Comparison of ENCODE assay signal across 8 mouse cellular contexts in genomic region chr16:98081550-98081888, GRCm38 (mm10). TPM values are rescaled to one million over a fixed set of nuclear protein-coding genes. Genes with fewer than 3 reads are reported as not detected.
DNase-seq lines count a peak whose midpoint lies in the region; ATAC-seq and TF ChIP-seq lines count a peak whose summit lies in the region.
"Not testable (repeated sequence)": the region's sequence is repeated elsewhere in the genome, so short reads cannot be mapped to it uniquely, and the experiment has no call there.

No protein-coding gene starts in this region.

- peak; percentile 53 for DNase-seq in 3T3-L1 (ENCODE audit: low read depth, low spot score)
- DNase-seq in heart, embryonic 10.5 days (ENCODE audit: low spot score): peak; percentile 70
- DNase-seq in intestine, embryonic 14.5 days (ENCODE audit: low spot score): peak; percentile 53
- peak; percentile 12 for DNase-seq in liver, adult 2 months (ENCODE audit: extremely low read depth, low read depth, low spot score)

- H3K4me2 ChIP-seq in embryonic facial prominence, embryonic 15.5 days (replicated peaks): peak overlapping the region; percentile 76
- H3K4me2 ChIP-seq in intestine, embryonic 14.5 days (ENCODE audit: low read length): peak overlapping the region; percentile 55

- ATAC-seq in embryonic facial prominence, embryonic 15.5 days (ENCODE audit: insufficient number of reproducible peaks, low FRiP score, low TSS enrichment, low read depth): not testable (repeated sequence)
- peak; percentile 59 for ATAC-seq in intestine, embryonic 14.5 days (replicated peaks; ENCODE audit: low FRiP score, low TSS enrichment, low read depth)
- ATAC-seq in megakaryocyte-erythroid progenitor cell, adult 5-6 weeks (replicated peaks; ENCODE audit: low FRiP score, low TSS enrichment, poor library complexity, severe bottlenecking): peak; percentile 8; the same call in 1 of the 2 replicates

- H3K4me1 ChIP-seq in bone marrow, adult 2 months (ENCODE audit: control insufficient read depth, insufficient read depth, low read length); embryonic facial prominence, embryonic 15.5 days; heart, embryonic 10.5 days; intestine, embryonic 14.5 days (replicated peaks; ENCODE audit: control insufficient read depth, insufficient read depth, low read length); liver, adult 2 months (ENCODE audit: control insufficient read depth, insufficient read depth, low read length); olfactory bulb, adult 2 months (ENCODE audit: control insufficient read depth, insufficient read depth, low read length): not testable (repeated sequence)

- WGBS in bone marrow, adult 2 months: 0% methylated on average over 9 of the region's 9 CpGs
- WGBS in embryonic facial prominence, embryonic 15.5 days: 1% methylated on average over 9 of the region's 9 CpGs
- WGBS in heart, embryonic 10.5 days: 2% methylated on average over 9 of the region's 9 CpGs
- WGBS in intestine, embryonic 14.5 days: 1% methylated on average over 9 of the region's 9 CpGs
- 0% methylated on average over 9 of the region's 9 CpGs for WGBS in liver, adult 2 months
- WGBS in olfactory bulb, adult 2 months: 1% methylated on average over 9 of the region's 9 CpGs

- peak overlapping the region; percentile 98 for H3K4me3 ChIP-seq in bone marrow, adult 2 months (replicated peaks; ENCODE audit: control insufficient read depth, low read depth, low read length)
- H3K4me3 ChIP-seq in embryonic facial prominence, embryonic 15.5 days (replicated peaks): peak overlapping the region; percentile 78
- H3K4me3 ChIP-seq in heart, embryonic 10.5 days: peak overlapping the region; percentile 78
- peak overlapping the region; percentile 70 for H3K4me3 ChIP-seq in intestine, embryonic 14.5 days (ENCODE audit: low read depth, low read length)
- peak overlapping the region; percentile 87 for H3K4me3 ChIP-seq in liver, adult 2 months (ENCODE audit: insufficient read depth, low read depth, low read length)
- peak overlapping the region; percentile 84 for H3K4me3 ChIP-seq in olfactory bulb, adult 2 months (ENCODE audit: insufficient read depth, low read depth, low read length)

- not testable (repeated sequence) for H3K9me3 ChIP-seq in embryonic facial prominence, embryonic 15.5 days (replicated peaks); heart, embryonic 10.5 days; intestine, embryonic 14.5 days (ENCODE audit: control insufficient read depth, low read length)

- H3K36me3 ChIP-seq in embryonic facial prominence, embryonic 15.5 days; heart, embryonic 10.5 days; intestine, embryonic 14.5 days (ENCODE audit: control insufficient read depth, insufficient read depth, low read length); liver, adult 2 months (ENCODE audit: control insufficient read depth, insufficient read depth, low read length): not testable (repeated sequence)

- peak overlapping the region; percentile 54 for H3K9ac ChIP-seq in embryonic facial prominence, embryonic 15.5 days
- H3K9ac ChIP-seq in intestine, embryonic 14.5 days (ENCODE audit: low read length): peak overlapping the region; percentile 59
- H3K9ac ChIP-seq in liver, adult 2 months (ENCODE audit: low read depth, low read length): peak overlapping the region; percentile 66

- H3K27ac ChIP-seq in bone marrow, adult 2 months (ENCODE audit: control insufficient read depth, insufficient read depth, low read depth, low read length, poor library complexity); liver, adult 2 months (replicated peaks; ENCODE audit: insufficient read depth, low read depth, low read length); olfactory bulb, adult 2 months (ENCODE audit: insufficient read depth, low read depth, low read length): not testable (repeated sequence)
- H3K27ac ChIP-seq in embryonic facial prominence, embryonic 15.5 days (replicated peaks): peak overlapping the region; percentile 76
- peak overlapping the region; percentile 87 for H3K27ac ChIP-seq in heart, embryonic 10.5 days
- H3K27ac ChIP-seq in intestine, embryonic 14.5 days (ENCODE audit: low read depth): peak overlapping the region; percentile 80; the same call in 1 of the 2 replicates

- H3K27me3 ChIP-seq in embryonic facial prominence, embryonic 15.5 days; heart, embryonic 10.5 days (ENCODE audit: insufficient read depth, poor library complexity, severe bottlenecking); intestine, embryonic 14.5 days (replicated peaks; ENCODE audit: control insufficient read depth, insufficient read depth, low read length); liver, adult 2 months (ENCODE audit: control insufficient read depth, insufficient read depth, low read length): not testable (repeated sequence)

- not testable (repeated sequence) for TF ChIP-seq CTCF in bone marrow, adult 2 months (IDR thresholded peaks at IDR 0.05; ENCODE audit: control insufficient read depth, insufficient read depth, low read length); liver, adult 2 months (IDR thresholded peaks at IDR 0.05; ENCODE audit: low read depth, low read length); olfactory bulb, adult 2 months (IDR thresholded peaks at IDR 0.05; ENCODE audit: insufficient read depth, low read depth, low read length)

- not testable (repeated sequence) for H3K79me2 ChIP-seq in liver, adult 2 months (ENCODE audit: control insufficient read depth, insufficient read depth, low read length)

- TF ChIP-seq POLR2A in bone marrow, adult 2 months (IDR thresholded peaks at IDR 0.05; ENCODE audit: borderline replicate concordance, control insufficient read depth, low read depth, low read length); liver, adult 2 months (IDR thresholded peaks at IDR 0.05; ENCODE audit: extremely low read depth, insufficient read depth, low read length); olfactory bulb, adult 2 months (IDR thresholded peaks at IDR 0.05; ENCODE audit: insufficient read depth, low read depth, low read length): not testable (repeated sequence)

RNA-seq across cellular contexts. Expression of gene A630089N07Rik, which starts 0.7 kb away (rescaled TPM):
- 2.5 and 4.2 TPM in 2 replicates for polyA plus RNA-seq in bone marrow, adult 2 months (2011; ENCODE audit: insufficient read depth, insufficient read length, low replicate concordance, missing spikeins)
- 15.2 and 17.6 TPM in 2 replicates for polyA plus RNA-seq in embryonic facial prominence, embryonic 15.5 days (2015; fragmentation: Nextera tagmentation; extraction: Ambion mirVana)
- 20.2 and 25.5 TPM in 2 replicates for polyA plus RNA-seq in heart, embryonic 10.5 days (2016; fragmentation: Nextera tagmentation; extraction: Ambion mirVana)
- polyA plus RNA-seq in intestine, embryonic 14.5 days (2014; fragmentation: Nextera tagmentation; extraction: Ambion mirVana): 21.4 and 24.9 TPM in 2 replicates
- 2.2 and 2.7 TPM in 2 replicates for total RNA-seq in liver, adult 2 months (2014; rRNA removed)
- 0.26 and 0.59 TPM in 2 replicates for polyA plus RNA-seq in liver, adult 2 months (2012; rRNA removed)
- 49.0 and 89.6 TPM in 2 replicates for total RNA-seq in megakaryocyte-erythroid progenitor cell, adult 5-6 weeks (2014; fragmentation: Nextera tagmentation)
- total RNA-seq in megakaryocyte-erythroid progenitor cell, adult 5-6 weeks (2017): 36.5 and 63.9 TPM in 2 replicates
- polyA plus RNA-seq in olfactory bulb, adult 2 months (2012; ENCODE audit: insufficient read depth, insufficient read length, low replicate concordance, missing spikeins): not detected in 2 replicates

Comparison
In these comparisons a context has a peak if more than half of its experiments do, and no peak if none do; other contexts are left out.
1. DNase-seq: peak in every context shown above with its lines; median percentile 70 in heart, embryonic 10.5 days; 53 in 3T3-L1; 53 in intestine, embryonic 14.5 days; 12 in liver, adult 2 months.